Mouse (Mus musculus): ENCODE results near the gene Msi2.

Msi2 gene

DNA sequence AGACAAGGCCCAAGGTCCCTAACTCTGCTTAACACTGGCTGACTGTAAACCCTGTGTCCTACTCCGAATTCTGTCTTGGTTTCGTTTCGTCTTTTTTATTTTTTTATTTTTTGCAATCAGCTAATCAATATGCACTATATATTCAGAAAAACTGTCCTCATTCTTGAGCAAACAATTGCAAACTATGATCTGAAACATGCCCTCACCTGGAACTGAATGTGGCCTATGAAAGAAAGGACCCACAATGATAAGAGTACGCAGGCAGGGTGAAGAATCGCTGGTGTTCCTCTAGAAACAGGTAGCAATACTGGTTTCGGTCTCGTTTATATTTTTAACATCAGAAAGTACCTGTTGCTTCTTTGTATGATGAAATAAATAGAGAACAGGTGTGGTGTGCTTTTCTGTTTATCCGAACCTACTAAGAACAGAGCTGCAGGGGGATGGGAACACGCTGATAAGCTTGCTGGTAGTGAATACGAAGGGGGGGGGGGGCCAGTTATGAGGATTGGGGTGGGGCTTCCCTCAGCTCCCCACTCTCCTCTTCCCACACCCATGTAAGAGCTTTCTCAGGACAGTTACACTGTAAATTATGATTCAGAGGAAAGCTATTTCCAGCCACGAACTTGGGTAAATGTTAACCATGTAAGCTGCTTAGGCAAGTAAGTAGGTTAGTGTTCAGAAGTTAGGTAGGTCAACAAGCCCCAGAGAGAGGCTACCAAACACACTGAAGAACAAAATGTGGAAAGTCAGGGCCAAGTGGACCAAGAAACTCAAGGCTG lies 103.6 kb downstream of the Msi2 start:
- in situ Hi-C loops (cut with MboI, MseI): loop anchor here (5.0 kb wide), 1 partner anchor 62 kb away; no protein-coding TSS in a partner anchor

DNA sequence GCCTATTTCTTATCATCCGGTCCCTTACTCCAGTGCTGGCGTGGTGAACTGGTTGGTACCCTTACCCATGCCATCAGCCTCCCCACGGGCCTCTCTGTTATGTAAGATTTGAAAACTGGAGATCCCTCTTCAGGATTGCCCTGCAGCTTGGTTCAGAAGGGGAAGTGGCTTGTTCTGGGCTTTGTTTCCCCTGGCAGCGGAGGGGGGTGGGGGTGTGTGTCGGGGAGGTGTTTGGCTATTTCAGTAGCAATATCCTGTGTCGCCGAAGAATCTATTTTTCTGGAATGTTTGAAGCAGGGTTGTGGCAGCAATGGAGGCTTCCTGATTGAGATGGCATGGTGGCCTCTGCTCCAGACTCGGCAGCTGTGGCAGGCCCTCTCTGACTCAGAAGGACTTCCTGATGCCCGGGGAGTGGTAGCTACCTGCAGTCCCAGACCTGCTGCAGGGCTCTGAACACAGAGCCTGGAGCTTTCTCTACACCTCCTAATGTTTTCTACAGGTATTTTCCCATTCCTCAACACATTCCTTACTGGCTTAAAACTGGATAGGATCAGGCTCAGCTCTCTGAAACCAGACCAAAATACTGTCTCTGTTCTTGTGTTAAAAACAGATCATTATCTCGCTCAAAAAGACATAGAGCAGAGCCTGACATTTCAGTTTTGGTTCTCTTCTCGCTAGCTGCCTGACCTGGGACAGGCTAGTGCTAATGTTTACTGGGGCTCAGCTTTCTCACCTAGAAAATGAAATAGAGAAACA lies 104.4 kb downstream of the Msi2 start:
- in situ Hi-C loops (cut with MboI, MseI): loop anchor here (5.0 kb wide), 1 partner anchor 62 kb away; no protein-coding TSS in a partner anchor

DNA sequence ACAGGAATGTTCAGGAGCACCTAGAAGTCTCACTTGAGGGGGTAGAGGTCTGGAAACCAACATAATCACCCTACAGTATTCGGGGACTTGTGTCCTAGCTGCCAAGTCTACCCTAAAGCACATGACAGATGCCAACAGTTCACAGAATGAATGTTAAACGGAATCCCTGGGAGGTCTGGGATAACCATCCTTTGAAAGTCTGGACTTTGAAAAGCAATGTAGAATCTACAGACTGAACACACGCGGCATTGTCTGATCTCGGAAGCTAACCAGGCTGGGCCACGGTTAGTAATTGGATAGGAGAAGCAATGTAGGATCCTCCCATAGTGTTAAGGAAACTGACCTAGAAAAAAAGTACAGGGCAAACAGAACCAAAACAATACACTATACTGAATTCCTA lies 105.3 kb downstream of the Msi2 start:
- in situ Hi-C loops (cut with MboI, MseI): loop anchor here (5.0 kb wide), 1 partner anchor 61 kb away; no protein-coding TSS in a partner anchor

DNA sequence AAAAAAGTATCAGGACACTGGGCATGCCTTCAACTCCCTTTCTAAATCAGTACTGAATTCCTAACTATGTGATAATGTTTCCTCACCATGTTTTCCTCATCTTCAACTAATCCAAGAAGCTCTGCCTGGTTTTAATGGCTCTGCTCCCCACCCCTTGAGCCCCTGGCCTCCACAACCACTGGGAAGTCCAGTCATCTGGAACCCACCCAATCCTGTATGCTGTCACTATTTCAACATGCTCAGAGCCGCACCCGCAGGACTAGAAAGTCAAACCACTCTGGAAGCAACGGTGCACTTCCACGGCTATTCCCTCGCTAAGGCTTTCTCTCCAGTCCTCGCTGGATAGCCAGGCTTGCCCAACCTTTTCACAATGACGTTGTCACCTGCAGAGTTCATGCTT lies 106.2 kb downstream of the Msi2 start:
- in situ Hi-C loops (cut with MboI, MseI): loop anchor here (5.0 kb wide), 1 partner anchor 60 kb away; no protein-coding TSS in a partner anchor

DNA sequence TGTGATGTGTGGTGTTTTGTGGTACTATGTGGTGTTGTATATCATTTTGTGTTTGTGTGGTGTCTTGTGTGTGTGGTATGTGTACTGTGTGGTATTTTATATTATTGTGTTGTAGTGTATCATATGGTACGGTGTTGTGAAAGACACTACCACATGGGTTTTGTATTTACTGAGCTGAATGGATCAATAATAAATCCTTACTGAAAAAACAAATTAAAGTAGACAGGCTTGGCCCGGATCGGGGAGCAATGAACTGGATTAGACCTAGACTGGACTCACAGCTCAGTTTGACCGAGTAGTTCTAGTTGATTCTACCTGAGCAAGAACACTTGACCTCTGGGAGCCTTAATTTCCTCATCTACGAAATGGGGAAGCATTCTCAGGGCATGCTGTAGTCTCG lies 107.5 kb downstream of the Msi2 start:
- in situ Hi-C loops (cut with MboI, MseI): loop anchor here (5.0 kb wide), 1 partner anchor 59 kb away; no protein-coding TSS in a partner anchor

DNA sequence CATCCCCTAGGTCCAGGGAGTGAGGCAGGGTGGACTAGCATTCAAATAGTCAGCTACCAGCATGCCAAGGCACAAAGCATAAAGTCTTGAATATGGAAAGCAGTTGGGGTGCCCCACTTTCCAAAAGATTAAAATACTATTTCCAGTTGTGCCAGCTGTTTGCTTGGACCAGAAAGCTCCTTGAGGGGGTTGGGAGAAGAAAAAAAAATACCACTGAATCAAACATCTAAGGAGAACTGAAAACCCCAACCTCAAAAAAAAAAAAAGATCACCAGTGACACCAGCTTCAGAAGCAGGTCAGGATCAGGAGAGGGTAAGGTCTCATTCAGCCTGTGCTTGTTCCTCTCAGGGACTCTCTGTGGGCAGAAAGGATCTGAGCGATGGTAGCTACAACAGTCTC lies 108.2 kb downstream of the Msi2 start:
- in situ Hi-C loops (cut with MboI, MseI): loop anchor here (5.0 kb wide), 1 partner anchor 58 kb away; no protein-coding TSS in a partner anchor

DNA sequence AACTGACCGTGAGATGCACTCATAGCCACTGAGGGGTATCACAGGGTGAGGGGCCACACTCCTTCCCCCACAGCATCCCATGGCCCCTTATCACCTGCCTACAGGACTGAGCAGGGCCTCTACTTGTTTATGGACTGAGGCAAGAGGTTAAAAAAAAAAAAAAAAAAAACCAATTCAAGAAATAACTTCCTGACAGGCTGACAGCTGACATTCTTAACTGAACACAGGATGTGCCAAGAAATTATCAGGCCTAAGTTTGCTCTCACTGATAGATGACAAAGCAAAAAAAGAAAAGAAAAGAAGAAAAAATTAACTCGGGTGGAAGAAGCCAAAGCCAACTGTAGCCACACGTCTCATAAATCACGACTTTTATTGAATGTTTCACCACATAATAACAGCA lies 109.7 kb downstream of the Msi2 start:
- in situ Hi-C loops (cut with MboI, MseI): no loop called here

DNA sequence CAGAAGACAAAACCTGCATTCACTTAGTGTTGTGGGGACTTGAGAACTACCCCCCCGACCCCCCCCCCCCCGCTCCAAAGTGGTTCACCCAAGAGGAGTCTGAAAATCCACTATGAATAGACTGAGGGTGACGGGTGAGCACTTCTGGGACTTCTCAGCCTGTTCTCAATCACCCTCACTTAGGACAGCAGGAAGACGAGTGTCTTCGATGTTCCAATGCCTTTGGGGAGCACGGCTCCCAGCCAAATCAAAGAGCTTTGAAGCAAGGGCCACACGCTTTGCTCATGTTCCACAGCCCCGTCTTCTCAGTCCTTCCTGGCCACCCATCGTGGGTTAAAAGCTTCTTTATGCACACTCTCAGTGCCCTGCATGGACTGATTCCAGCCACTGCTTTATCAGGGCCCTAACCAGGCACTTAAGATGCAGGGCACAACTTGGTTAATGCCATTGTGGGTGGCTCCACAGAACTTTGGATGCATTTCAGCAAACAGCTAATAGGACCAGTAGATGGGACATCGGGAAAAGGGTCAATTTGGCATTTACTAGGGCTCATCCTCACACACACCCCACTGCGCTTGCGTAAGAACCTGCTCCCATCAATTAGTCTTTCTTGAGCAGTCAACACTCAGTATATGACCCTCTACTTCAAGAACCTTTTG lies 110.5 kb downstream of the Msi2 start:
- in situ Hi-C loops (cut with MboI, MseI): no loop called here

DNA sequence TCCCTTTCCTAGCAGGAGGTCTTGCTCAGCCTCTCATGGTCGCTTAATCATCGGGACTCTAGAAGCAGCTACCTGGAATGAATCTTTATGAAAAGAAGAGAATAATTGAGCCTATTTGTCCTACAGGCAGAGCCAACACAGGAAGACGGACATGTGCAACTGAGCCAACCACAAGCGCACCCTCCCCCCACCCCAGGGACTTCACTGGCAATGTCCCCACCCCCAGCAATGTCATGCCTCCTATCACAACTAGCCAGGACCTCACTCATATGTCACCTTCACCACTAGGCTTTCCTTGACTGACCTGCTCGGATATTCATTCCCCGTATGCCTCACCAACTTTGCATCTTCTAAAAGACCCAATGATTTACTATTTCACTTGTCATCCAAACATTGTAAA lies 112.5 kb downstream of the Msi2 start:
- in situ Hi-C loops (cut with MboI, MseI): no loop called here

DNA sequence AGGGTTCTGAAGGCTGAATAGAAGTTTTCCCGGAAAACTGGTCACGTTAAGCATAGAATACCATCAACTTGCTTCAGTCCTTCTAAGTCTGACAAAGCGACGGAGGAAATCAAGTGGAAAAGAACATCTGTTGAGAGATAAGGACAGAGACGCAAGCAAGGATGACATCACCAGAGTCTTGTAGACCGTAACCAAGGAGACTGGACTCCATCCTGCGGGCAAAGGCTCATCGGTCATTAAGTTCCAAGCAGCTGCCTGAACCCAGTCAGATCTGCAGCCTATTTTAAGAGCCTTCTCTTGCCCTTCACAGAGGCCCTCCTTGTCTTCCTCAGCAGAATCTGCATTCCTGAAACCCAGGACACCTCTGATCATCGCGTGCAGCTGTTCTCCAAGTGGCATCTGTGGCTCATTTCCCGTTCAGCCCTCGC lies 113.2 kb downstream of the Msi2 start:
- in situ Hi-C loops (cut with MboI, MseI): no loop called here

DNA sequence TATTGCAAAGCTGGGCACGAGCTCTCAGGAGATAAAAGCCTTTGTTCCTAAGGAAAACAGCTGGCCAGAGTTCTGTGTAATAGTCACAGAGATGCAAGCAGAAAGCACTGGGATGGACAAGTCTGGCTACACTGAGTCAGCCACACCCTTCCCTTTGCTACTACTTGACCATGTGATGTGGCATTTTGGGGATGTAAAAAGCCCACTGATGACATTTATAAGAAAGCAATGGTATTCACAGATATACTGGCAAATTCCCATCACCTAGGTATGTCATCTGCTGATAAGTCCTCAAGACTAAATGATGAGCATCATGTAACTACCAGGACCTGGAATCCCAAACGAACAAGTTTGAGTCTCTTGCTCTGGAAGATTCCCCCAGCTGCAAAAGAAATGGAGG lies 113.7 kb downstream of the Msi2 start:
- in situ Hi-C loops (cut with MboI, MseI): no loop called here

DNA sequence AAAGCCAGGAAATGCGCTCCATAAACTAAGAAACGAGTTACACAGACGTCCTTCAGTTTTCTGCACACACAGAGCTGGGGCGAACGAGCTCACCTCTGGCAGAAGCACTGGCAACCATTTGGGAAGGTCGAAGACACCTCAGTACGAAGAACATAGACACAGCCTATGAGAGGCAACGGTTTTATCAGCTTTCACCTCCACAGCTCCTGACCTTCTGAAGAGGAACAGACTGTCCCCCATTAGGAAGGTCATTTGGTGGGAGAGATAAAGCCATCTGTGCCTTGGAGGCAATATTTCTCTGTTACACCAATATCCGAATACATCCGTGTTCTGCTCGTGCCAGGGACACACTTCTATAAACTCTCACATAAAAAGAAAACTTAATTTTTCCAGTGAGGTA lies 114.9 kb downstream of the Msi2 start:
- in situ Hi-C loops (cut with MboI, MseI): no loop called here

DNA sequence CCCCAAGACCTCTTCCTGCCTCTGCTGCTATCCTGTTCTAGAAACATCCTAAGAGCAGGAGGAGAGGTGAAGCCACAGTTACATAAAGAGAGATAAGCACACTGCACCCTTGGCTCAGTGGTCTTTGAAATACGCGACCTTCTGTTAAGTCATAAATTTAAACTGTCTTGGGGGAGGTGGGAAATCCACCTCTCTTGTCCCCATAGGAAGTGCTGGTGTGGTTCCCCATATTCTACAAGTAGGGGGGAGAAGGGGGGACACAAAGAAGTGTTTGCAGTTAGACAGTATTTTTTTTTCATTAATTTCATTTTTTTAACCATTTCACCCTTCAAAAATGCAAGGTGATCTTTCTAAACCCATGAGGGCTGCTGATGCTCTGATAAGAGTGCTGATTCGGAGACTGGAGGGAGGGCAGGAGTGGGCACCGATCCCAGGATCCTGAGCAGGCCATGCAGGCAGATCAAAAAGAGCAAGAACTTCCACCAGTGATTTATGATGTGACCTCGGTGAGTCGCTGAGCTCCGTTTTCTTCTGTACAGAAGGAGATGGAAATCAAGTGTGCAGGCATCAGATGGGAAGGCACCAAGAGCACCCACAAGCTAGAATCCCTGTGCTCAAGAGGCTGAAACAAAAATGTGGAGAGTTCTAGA lies 115.7 kb downstream of the Msi2 start:
- in situ Hi-C loops (cut with MboI, MseI): no loop called here

DNA sequence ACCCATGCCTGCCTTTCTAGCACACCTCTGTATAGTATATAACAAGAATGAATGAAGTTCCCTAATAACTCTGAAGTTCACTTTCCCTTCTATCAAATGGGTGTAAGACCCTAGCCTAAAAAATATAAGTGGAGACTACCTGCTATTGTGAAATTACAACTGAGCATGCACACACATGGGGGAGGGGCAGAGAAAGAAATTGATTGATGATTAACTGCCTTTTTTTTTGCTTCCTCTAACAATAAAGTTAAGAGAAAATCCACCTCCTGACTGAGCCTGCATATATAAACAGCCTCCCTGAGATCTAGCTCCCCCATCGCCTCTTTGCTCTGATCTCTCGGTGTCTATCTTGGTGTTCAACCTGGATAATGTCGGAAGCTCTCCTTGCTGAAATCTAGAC lies 118.1 kb downstream of the Msi2 start:
- in situ Hi-C loops (cut with MboI, MseI): no loop called here

DNA sequence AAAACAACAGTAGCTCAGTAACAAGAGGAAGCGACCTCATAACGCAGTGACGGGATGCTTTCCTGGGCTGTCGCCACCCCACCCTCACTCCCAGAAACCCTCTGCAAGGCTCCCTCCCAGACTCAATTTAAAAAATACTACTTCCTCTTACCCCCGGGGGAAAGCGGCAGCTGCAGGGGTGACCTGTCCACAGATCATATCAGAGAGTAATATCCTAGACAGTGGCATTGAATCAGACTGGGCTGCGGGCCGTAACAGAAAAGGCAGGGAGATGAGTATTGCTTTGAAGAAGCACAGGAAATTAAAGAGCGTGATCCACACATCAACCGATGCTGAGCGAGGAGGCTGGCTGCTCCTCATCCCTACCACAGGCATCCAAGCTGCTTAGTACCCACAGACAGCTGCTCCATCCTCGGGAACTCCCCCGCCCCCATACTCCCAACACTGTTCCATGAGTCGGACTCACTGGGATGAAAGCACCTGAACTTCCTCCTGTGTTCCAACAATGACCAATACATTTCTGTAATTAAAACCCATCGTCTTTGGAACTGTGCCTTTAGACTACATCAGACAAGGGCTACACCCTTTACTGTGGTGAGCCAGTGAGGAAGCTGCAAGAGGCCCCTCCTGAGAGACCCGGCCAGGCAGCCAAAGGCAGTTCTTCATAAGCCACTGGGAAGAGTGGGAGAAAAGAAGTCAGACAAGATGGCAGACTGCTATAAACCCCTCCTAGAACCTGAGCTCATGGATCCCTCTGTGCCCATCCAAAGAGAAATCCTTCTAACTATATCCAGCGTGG lies 118.8 kb downstream of the Msi2 start:
- in situ Hi-C loops (cut with MboI, MseI): no loop called here

DNA sequence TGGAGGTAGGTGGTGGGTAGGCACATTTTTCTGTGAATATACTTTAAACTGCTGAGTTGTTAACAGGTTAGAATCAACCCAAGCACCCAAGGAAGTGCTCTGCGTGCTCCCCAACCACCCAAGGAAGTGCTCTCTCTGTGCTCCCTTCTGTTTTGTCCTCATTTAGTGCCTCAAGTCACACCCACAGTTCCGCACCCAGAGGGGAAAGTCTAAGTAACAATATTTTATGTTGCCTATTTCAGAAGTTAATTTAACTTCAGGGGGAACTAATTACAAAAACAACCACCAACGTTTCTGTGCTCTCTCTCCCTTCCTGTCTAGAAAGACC lies 119.5 kb downstream of the Msi2 start:
- in situ Hi-C loops (cut with MboI, MseI): no loop called here

DNA sequence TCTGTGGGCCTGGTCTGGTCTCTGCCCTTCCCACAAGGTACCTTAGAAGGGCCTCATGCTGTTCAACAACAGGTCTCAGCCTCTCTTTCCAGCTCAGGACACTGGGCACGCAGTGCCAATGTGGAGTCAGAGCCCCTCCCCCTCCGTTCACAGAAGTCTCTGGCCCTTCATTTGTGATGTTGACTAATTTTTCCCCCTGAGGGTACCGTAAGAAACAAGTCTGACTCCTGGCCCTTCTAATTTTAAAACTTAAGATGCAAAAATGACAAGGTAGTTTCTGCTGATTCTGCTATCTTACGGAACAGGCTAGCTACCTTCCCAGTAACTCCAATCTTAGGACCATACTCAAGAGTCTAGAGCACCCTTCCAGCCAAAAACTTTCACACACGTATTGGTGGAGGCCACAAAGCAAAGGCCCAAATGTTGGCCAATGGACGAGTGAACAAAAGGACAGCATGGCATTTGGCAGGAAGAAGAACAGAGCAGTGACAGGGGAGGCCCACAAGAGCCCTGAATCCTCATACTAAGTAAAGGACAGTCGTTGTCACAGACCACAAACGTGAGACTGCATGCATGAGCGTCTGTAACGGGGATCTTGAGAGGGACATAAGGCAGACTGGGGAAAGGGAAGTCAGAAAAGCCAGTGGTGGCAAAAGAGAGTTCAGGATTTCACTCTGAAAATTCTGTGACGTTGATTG lies 120.0 kb downstream of the Msi2 start:
- in situ Hi-C loops (cut with MboI, MseI): no loop called here

DNA sequence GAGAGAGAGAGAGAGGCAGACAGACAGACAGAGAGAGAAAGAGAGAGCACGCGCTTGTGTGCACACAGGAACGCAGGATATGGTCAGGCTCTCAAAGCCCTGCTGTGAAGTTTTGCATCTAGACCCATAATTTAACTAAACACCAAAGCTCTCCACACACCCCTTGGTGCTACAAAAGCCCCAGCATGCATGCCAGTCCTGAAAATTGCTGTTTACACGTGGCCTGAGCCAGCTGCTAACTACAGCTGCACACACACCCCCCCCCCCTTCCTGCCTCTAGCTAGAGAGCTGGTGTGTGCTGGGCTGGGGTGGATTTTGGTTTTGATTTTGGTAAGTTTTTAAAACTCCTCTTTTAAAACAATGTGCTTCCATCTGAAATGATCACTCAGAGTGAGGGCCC lies 122.7 kb downstream of the Msi2 start:
- in situ Hi-C loops (cut with MboI, MseI): no loop called here

DNA sequence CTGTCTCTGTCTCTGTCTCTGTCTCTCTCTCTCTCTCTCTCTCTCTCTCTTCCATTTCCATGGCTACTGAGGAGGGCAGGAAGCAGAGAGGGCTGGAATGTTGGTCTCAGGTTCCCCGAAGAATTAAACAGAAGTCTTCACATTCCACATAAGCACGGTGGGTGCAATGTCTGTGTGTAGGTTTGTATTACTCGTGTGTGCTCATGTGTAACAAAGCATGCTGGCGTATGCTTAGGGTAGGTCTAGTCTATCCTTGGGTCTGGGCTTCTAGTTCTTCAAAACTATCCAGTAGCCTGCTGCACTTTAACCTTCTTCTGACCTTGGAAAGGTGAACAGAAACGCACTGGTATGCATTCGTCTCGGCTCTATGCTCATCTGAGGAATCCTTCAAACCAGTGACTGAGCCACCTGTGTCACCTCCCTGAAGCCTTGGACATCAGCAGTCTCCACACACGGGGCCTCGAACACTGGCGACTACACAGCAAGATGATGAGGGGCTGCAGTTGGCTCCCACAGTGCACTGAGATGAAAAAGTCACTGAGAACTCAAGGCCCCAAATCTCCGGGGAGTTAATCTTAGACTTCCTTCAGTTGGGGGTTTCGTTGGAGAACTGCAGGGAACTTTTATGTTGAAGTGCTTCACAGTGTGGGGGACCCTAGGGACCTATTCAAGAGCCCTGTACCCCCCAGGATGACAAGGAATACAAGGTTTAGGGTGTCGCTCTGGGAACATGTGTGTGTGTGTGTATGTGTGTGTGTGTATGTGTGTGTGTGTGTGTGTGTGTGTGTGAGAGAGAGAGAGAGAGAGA lies 123.3 kb downstream of the Msi2 start:
- in situ Hi-C loops (cut with MboI, MseI): no loop called here

DNA sequence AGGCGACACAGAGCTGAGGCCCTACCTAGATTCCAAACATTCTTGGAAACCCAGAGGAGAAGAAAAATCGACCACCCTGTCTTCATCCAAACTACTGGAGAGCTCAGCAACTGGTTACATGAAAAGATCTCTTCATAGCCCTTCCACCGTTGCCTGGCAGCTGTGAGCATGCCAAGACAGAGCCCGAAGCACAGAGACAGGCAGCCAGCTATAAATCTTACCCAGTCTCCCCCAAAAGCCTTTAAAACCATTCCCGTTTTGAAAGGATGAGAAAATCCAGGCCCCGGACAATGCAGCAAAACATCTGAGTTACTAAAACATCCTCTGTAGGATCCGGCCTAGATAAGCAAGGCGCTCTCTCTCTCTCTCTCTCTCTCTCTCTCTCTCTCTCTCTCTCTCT lies 124.3 kb downstream of the Msi2 start:
- in situ Hi-C loops (cut with MboI, MseI): no loop called here
